Mouse (Mus musculus) kidney, postnatal 0 days (tissue): ENCODE results near the gene Gm20388. TPM values are rescaled to one million over a fixed set of nuclear protein-coding genes. Genes with fewer than 3 reads are reported as not detected.

Experiments
- ATAC-seq: fragments of 200-750 bp; cut with Nextera tagmentation; replicated peaks from 2 replicates; pipeline ENCODE4 v1.8.0; 2017; ENCODE audit warnings: low read depth, moderate number of reproducible peaks, moderate TSS enrichment, moderate library complexity; ENCODE audit not compliant: low FRiP score
- DNase-seq: peaks from one replicate; pipeline ENCODE4 v3.0.0-alpha.2; 2016; ENCODE audit warnings: low spot score
- H3K27ac ChIP-seq: fragments of 300-500 bp; sonication (generic); 2 replicates; pipeline ENCODE4 v1.5.1; 2014; ENCODE audit warnings: mild to moderate bottlenecking
- H3K27me3 ChIP-seq: fragments of 300-500 bp; sonication (generic); 2 replicates; pipeline ENCODE4 v1.6.1; 2014; ENCODE audit warnings: low read length, mixed read lengths; ENCODE audit not compliant: insufficient read depth
- H3K36me3 ChIP-seq: fragments of 300-500 bp; sonication (generic); 2 replicates; pipeline ENCODE4 v1.6.1; 2014; ENCODE audit warnings: low read length, mixed read lengths; ENCODE audit not compliant: insufficient read depth
- H3K4me1 ChIP-seq: fragments of 300-500 bp; sonication (generic); replicated peaks from 2 replicates; pipeline ENCODE4 v1.6.1; 2014; ENCODE audit warnings: antibody characterized with exemption, low read length, mixed read lengths; ENCODE audit not compliant: insufficient read depth
- H3K4me2 ChIP-seq: fragments of 300-500 bp; sonication (generic); 2 replicates; pipeline ENCODE4 v1.6.1; 2014; ENCODE audit warnings: mild to moderate bottlenecking, low read length, moderate library complexity, mixed read lengths
- H3K4me3 ChIP-seq: fragments of 300-500 bp; sonication (generic); replicated peaks from 2 replicates; pipeline ENCODE4 v1.5.1; 2014; ENCODE audit warnings: low read depth, low read length
- H3K9ac ChIP-seq: fragments of 300-500 bp; sonication (generic); 2 replicates; pipeline ENCODE4 v1.6.1; 2014; ENCODE audit warnings: low read depth, low read length
- H3K9me3 ChIP-seq: fragments of 300-500 bp; sonication (generic); replicated peaks from 2 replicates; pipeline ENCODE4 v1.6.1; 2016; ENCODE audit warnings: low read length, inconsistent platforms, mixed read lengths
- CTCF ChIP-seq: IDR thresholded peaks from 2 replicates; pipeline ENCODE4 v1.5.1; 2016; ENCODE audit warnings: antibody characterized with exemption, low read depth, mild to moderate bottlenecking, moderate library complexity
- WGBS: fragments of 180-500 bp; shearing (Covaris S2); extraction: QIAGEN DNeasy Blood & Tissue Kit; methylation state at CpG from one replicate; pipeline ENCODE4 v1.1.7; 2014; 5-methylcytosine and 5-hydroxymethylcytosine counted together
- polyA plus RNA-seq: library from polyadenylated mRNA; unstranded; fragments of >200 nt; fragmentation: Nextera tagmentation; extraction: Ambion mirVana; gene quantifications from 2 replicates; pipeline ENCODE4 v1.2.1, GENCODE M21; 2015

The Gm20388 gene
- polyA plus RNA-seq, 1 experiment from 2014 or later, result not detected

DNA sequence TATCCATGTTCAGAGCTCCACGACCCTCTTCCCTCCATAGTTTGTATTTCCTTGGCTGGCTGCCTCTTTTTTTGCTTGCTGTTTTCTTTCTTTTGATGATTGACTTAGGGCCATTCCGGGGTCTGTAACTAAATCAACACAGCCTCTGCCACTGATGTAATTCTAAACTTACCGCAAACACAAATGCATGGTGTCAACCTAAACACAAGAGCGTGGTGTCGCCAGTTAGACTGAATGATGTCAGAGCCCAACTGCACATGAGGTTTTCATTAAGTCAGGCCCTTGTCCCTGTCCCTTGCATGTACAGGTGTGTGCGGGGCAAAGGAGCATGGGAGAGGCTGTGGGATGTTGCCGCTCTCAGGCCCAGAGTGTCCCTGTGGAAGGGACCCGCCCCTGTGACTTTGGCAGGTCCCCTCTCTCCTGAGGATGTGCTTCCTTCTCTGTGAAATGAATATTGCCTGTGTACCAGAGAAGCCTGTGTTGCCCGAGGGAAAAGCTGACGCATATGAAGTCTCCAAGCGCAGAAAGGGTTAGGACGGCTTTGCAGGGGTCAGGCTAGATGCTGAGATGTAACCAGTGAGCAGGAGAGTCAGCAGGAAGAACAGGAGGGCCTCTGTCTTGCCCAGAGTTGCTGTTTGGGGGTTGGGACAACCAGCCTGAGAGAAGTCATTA, 3789.9 kb downstream of the Gm20388 start:
- peak; percentile 64 for DNase-seq
- ATAC-seq, result peak; percentile 44; the same call in 1 of the 2 replicates
- H3K4me2 ChIP-seq, result no peak overlapping the region
- peaks cover 7% of the 10 kb centered on the region for H3K4me1 ChIP-seq
- no peak overlapping the region for H3K4me3 ChIP-seq
- WGBS, result 21% methylated on average over 12 of the region's 12 CpGs
- H3K27me3 ChIP-seq, result no peaks in the 10 kb centered on the region
- H3K9ac ChIP-seq, result no peak overlapping the region
- TF ChIP-seq CTCF, result no peak
- no peaks in the 10 kb centered on the region for H3K9me3 ChIP-seq
- no peaks in the 10 kb centered on the region for H3K36me3 ChIP-seq
- no peak overlapping the region for H3K27ac ChIP-seq

DNA sequence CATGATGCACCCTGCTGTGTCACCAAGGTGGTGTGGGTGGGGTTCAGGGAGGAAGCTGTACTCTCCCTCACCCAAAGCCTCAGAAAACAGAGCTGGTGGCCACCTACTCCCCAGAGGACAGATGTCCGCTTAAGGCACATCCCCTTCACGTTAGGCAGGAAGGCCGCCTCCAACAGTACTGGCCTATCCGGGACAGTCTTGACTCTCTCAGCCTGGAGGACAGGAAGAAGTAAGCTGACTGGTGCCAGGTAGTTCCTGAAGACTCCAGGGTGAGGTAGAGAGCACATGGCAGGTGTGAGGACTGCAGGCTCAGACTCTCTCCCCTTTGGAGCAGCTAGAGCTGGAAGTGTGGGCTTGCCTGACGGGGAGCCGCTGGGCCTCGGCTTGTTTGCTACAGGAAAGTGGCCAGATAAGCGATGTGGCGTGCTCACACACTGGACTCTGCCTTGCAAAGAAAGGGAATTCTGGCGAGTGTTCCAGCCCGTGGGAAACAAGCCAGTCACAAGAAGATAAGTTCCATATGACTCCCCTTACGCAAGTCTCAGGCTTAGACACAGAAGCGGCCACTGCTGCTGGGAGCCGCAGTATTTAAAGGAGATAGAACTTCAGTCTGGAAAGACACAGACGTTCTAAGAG, 3791.4 kb downstream of the Gm20388 start:
- no peaks in the 10 kb centered on the region for H3K36me3 ChIP-seq
- no peak overlapping the region for H3K4me2 ChIP-seq
- H3K4me1 ChIP-seq, result peaks cover 7% of the 10 kb centered on the region
- no peak overlapping the region for H3K27ac ChIP-seq
- 59% methylated on average over 15 of the region's 15 CpGs for WGBS
- no peak for TF ChIP-seq CTCF
- H3K9me3 ChIP-seq, result no peaks in the 10 kb centered on the region
- ATAC-seq, result 0 out of 2 replicates have a peak, but pooled peaks have one; percentile 16
- no peak overlapping the region for H3K9ac ChIP-seq
- no peaks in the 10 kb centered on the region for H3K27me3 ChIP-seq
- H3K4me3 ChIP-seq, result no peak overlapping the region
- peak; percentile 54 for DNase-seq

GRCm38 (mm10) chr8:123705376-123705775, 3794.7 kb downstream of the Gm20388 start:
- no peaks in the 10 kb centered on the region for H3K27me3 ChIP-seq
- no peaks in the 10 kb centered on the region for H3K9me3 ChIP-seq
- ATAC-seq (no peak), DNase-seq (no peak)
- WGBS, result 44% methylated on average over 5 of the region's 5 CpGs
- no peak overlapping the region for H3K4me3 ChIP-seq
- H3K36me3 ChIP-seq, result no peaks in the 10 kb centered on the region
- H3K4me1 ChIP-seq, result peaks cover 5% of the 10 kb centered on the region
- no peak overlapping the region for H3K9ac ChIP-seq
- no peak for TF ChIP-seq CTCF
- H3K27ac ChIP-seq, result no peak overlapping the region
- H3K4me2 ChIP-seq, result no peak overlapping the region

DNA sequence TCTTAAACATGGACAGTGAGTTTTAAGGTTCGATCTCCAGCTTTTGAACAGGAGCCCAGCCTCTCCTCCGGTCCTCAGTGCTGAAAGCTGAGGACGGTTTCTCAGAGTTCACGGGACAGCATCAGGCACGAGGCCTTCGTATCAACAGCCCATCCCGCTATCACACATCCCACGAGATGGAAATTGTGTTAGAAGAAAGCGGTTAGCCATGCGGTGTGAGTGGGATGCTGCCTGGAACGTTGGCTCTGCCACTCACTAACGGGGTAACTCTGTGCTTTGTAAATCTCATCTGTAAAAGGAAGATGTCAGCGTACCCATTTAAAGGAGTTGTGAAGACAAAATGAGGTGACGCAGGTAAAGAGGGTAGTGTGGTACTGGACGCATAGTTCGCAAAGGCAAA, 3796.5 kb downstream of the Gm20388 start:
- TF ChIP-seq CTCF, result no peak
- WGBS, result 79% methylated on average over 16 of the region's 16 CpGs
- H3K9me3 ChIP-seq, result no peaks in the 10 kb centered on the region
- DNase-seq (no peak), ATAC-seq (no peak)
- no peak overlapping the region for H3K27ac ChIP-seq
- no peak overlapping the region for H3K4me3 ChIP-seq
- no peaks in the 10 kb centered on the region for H3K36me3 ChIP-seq
- no peak overlapping the region for H3K9ac ChIP-seq
- no peak overlapping the region for H3K4me2 ChIP-seq
- H3K27me3 ChIP-seq, result no peaks in the 10 kb centered on the region
- H3K4me1 ChIP-seq, result no peaks in the 10 kb centered on the region

GRCm38 (mm10) chr8:123708729-123709128, 3798.1 kb downstream of the Gm20388 start:
- no peak for ATAC-seq
- Histone ChIP-seq H3K27ac (no peak overlapping the region), H3K4me2 (no peak overlapping the region), H3K9ac (no peak overlapping the region), H3K4me3 (no peak overlapping the region), H3K4me1 (no peaks in the 10 kb centered on the region), H3K9me3 (no peaks in the 10 kb centered on the region), H3K36me3 (no peaks in the 10 kb centered on the region), H3K27me3 (no peaks in the 10 kb centered on the region)
- DNase-seq, result no peak
- TF ChIP-seq CTCF, result no peak
- WGBS, result 57% methylated on average over 8 of the region's 8 CpGs

DNA sequence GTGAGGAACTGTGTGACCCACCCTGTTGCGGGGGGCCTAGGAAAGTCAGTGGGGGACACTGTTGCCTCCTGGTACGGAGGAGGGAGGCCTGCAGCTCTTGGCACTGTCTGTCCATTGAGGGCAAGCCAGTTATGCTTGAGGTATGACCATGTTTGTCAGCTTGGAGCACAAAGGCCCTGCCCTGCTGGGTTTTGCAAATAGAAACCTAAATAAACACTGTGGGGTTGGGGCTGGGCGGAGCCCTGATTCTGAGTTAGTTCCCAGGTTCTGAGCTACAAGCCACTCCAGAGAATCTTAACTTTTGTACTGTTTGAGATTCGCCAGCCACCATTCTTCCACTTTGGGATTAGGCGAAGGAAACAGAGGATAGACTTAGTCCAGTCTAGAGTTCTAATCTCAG, 3799.7 kb downstream of the Gm20388 start:
- Histone ChIP-seq H3K4me2 (no peak overlapping the region), H3K27ac (no peak overlapping the region)

More for the DNA sequence above, 3799.7 kb downstream of the Gm20388 start:
- Histone ChIP-seq H3K36me3 (no peaks in the 10 kb centered on the region), H3K9ac (no peak overlapping the region), H3K9me3 (no peaks in the 10 kb centered on the region), H3K4me1 (no peaks in the 10 kb centered on the region), H3K4me3 (no peak overlapping the region), H3K27me3 (no peaks in the 10 kb centered on the region)
- ATAC-seq, result no peak
- TF ChIP-seq CTCF, result no peak
- no peak for DNase-seq
- WGBS, result 93% methylated on average over 5 of the region's 5 CpGs
